Mouse (Mus musculus) heart, embryonic 16.5 days (tissue): ENCODE data around the gene Cmc1. TPM values are rescaled to one million over a fixed set of nuclear protein-coding genes. Genes with fewer than 3 reads are reported as not detected.

ENCODE experiments used
- ATAC-seq: fragments of 200-750 bp; cut with Nextera tagmentation; replicated peaks from 2 replicates; pipeline ENCODE4 v1.8.0; 2017; ENCODE audit warnings: moderate number of reproducible peaks; ENCODE audit not compliant: insufficient read depth, low FRiP score; ENCODE audit errors: extremely low read depth
- H3K27ac ChIP-seq: fragments of 300-500 bp; sonication (generic); 2 replicates; pipeline ENCODE4 v1.5.1; 2014; ENCODE audit warnings: mild to moderate bottlenecking, low read length, control low read depth, moderate library complexity
- H3K27me3 ChIP-seq: fragments of 300-500 bp; sonication (generic); 2 replicates; pipeline ENCODE4 v1.6.1; 2014; ENCODE audit warnings: low read length, mixed read lengths; ENCODE audit not compliant: control insufficient read depth, insufficient read depth
- H3K36me3 ChIP-seq: fragments of 300-500 bp; sonication (generic); 2 replicates; pipeline ENCODE4 v1.6.1; 2014; ENCODE audit not compliant: control insufficient read depth, insufficient read depth
- H3K4me1 ChIP-seq: fragments of 300-500 bp; sonication (generic); 2 replicates; pipeline ENCODE4 v1.6.1; 2014; ENCODE audit warnings: low read length, mixed read lengths; ENCODE audit not compliant: control insufficient read depth, insufficient read depth
- H3K4me2 ChIP-seq: fragments of 300-500 bp; sonication (generic); 2 replicates; pipeline ENCODE4 v1.6.1; 2014; ENCODE audit warnings: low read depth, mild to moderate bottlenecking, control low read depth, low read length
- H3K4me3 ChIP-seq: fragments of 300-500 bp; sonication (generic); 2 replicates; pipeline ENCODE4 v1.5.1; 2014; ENCODE audit warnings: mild to moderate bottlenecking, control low read depth, low read length
- H3K9ac ChIP-seq: fragments of 300-500 bp; sonication (generic); 2 replicates; pipeline ENCODE4 v1.6.1; 2014; ENCODE audit warnings: low read length, control low read depth
- H3K9me3 ChIP-seq: fragments of 300-500 bp; sonication (generic); replicated peaks from 2 replicates; pipeline ENCODE4 v1.6.1; 2016; ENCODE audit warnings: low read length; ENCODE audit not compliant: control insufficient read depth
- WGBS: fragments of 180-500 bp; shearing (Covaris S2); extraction: QIAGEN DNeasy Blood & Tissue Kit; methylation state at CpG from one replicate; pipeline ENCODE4 v1.1.7; 2014; 5-methylcytosine and 5-hydroxymethylcytosine counted together
- polyA plus RNA-seq: library from polyadenylated mRNA; unstranded; fragments of >200 nt; fragmentation: Nextera tagmentation; extraction: Ambion mirVana; gene quantifications from 2 replicates; pipeline ENCODE4 v1.2.1, GENCODE M21; 2015

Gene Cmc1
- polyA plus RNA-seq, 1 experiment from 2014 or later, result 39.0 TPM

GRCm38 (mm10) chr9:118179136-118180025, 29.4 kb upstream of the Cmc1 start:
- 69% methylated on average over 18 of the region's 18 CpGs for WGBS
- H3K4me1 ChIP-seq, result no peaks in the 10 kb centered on the region
- H3K9me3 ChIP-seq, result no peaks in the 10 kb centered on the region; the same call in 1 of the 2 replicates
- no peaks in the 10 kb centered on the region for H3K36me3 ChIP-seq
- H3K9ac ChIP-seq, result no peak overlapping the region
- H3K4me2 ChIP-seq, result no peak overlapping the region
- no peak overlapping the region for H3K27ac ChIP-seq
- no peak overlapping the region for H3K4me3 ChIP-seq
- H3K27me3 ChIP-seq, result no peaks in the 10 kb centered on the region
- no peak for ATAC-seq

GRCm38 (mm10) chr9:118176687-118177086, 26.7 kb upstream of the Cmc1 start:
- no peak for ATAC-seq
- Histone ChIP-seq H3K4me3 (no peak overlapping the region), H3K4me2 (no peak overlapping the region), H3K9me3 (0 out of 2 replicates have a peak, but pooled peaks cover 3% of the 10 kb centered on the region), H3K27me3 (no peaks in the 10 kb centered on the region), H3K9ac (no peak overlapping the region), H3K4me1 (no peaks in the 10 kb centered on the region), H3K27ac (no peak overlapping the region), H3K36me3 (no peaks in the 10 kb centered on the region)
- 54% methylated on average over 3 of the region's 3 CpGs for WGBS

- no peaks in the 10 kb centered on the region for H3K36me3 ChIP-seq
- no peak for ATAC-seq
- H3K4me1 ChIP-seq, result no peaks in the 10 kb centered on the region
- H3K27me3 ChIP-seq, result no peaks in the 10 kb centered on the region
- 74% methylated on average over 4 of the region's 4 CpGs for WGBS
- H3K9ac ChIP-seq, result no peak overlapping the region
- H3K9me3 ChIP-seq, result peaks cover 7% of the 10 kb centered on the region
- H3K4me2 ChIP-seq, result no peak overlapping the region
- no peak overlapping the region for H3K4me3 ChIP-seq
- H3K27ac ChIP-seq, result no peak overlapping the region
These were observed 25.4 kb upstream of the Cmc1 start for GRCm38 (mm10) chr9:118175411-118175810.

GRCm38 (mm10) chr9:118173086-118173485, 23.1 kb upstream of the Cmc1 start:
- no peak overlapping the region for H3K27ac ChIP-seq
- H3K4me1 ChIP-seq, result no peaks in the 10 kb centered on the region
- ATAC-seq, result no peak
- H3K27me3 ChIP-seq, result no peaks in the 10 kb centered on the region
- H3K4me2 ChIP-seq, result no peak overlapping the region
- no peaks in the 10 kb centered on the region for H3K36me3 ChIP-seq
- no peak overlapping the region for H3K4me3 ChIP-seq
- no peak overlapping the region for H3K9ac ChIP-seq
- whole genome bisulfite sequencing, result 74% methylated on average over 4 of the region's 4 CpGs
- H3K9me3 ChIP-seq, result peaks cover 7% of the 10 kb centered on the region

GRCm38 (mm10) chr9:118168544-118168943, 18.6 kb upstream of the Cmc1 start:
- Histone ChIP-seq H3K9me3 (peaks cover 7% of the 10 kb centered on the region), H3K36me3 (no peaks in the 10 kb centered on the region)
- 45% methylated on average over 5 of the region's 5 CpGs for WGBS

GRCm38 (mm10) chr9:118167606-118168005, 17.6 kb upstream of the Cmc1 start:
- H3K9me3 ChIP-seq, result peaks cover 3% of the 10 kb centered on the region
- no peak overlapping the region for H3K4me2 ChIP-seq
- WGBS, result 78% methylated on average over 6 of the region's 6 CpGs
- H3K4me1 ChIP-seq, result no peaks in the 10 kb centered on the region
- no peak overlapping the region for H3K27ac ChIP-seq
- H3K36me3 ChIP-seq, result no peaks in the 10 kb centered on the region
- no peaks in the 10 kb centered on the region for H3K27me3 ChIP-seq
- H3K4me3 ChIP-seq, result no peak overlapping the region
- ATAC-seq, result no peak
- H3K9ac ChIP-seq, result no peak overlapping the region

More at GRCm38 (mm10) chr9:118168544-118168943, 18.6 kb upstream of the Cmc1 start:
- Histone ChIP-seq H3K27me3 (no peaks in the 10 kb centered on the region), H3K4me2 (no peak overlapping the region), H3K9ac (no peak overlapping the region), H3K4me3 (no peak overlapping the region), H3K4me1 (no peaks in the 10 kb centered on the region), H3K27ac (no peak overlapping the region)
- no peak for ATAC-seq

- Histone ChIP-seq H3K27me3 (no peaks in the 10 kb centered on the region), H3K36me3 (no peaks in the 10 kb centered on the region), H3K9me3 (no peaks in the 10 kb centered on the region), H3K27ac (no peak overlapping the region), H3K4me3 (no peak overlapping the region), H3K4me1 (peaks cover 3% of the 10 kb centered on the region; the same call in 1 of the 2 replicates), H3K9ac (no peak overlapping the region), H3K4me2 (no peak overlapping the region)
- 87% methylated on average over 6 of the region's 6 CpGs for WGBS
- no peak for ATAC-seq
These were observed 11.6 kb upstream of the Cmc1 start for GRCm38 (mm10) chr9:118161536-118161935.

- H3K27me3 ChIP-seq, result no peaks in the 10 kb centered on the region
- H3K36me3 ChIP-seq, result no peaks in the 10 kb centered on the region
- peaks cover 3% of the 10 kb centered on the region; the same call in 1 of the 2 replicates for H3K4me1 ChIP-seq
- no peak overlapping the region for H3K27ac ChIP-seq
- ATAC-seq, result peak; percentile 32; the same call in 1 of the 2 replicates
- H3K4me3 ChIP-seq, result no peak overlapping the region
- no peak overlapping the region for H3K9ac ChIP-seq
- no peaks in the 10 kb centered on the region for H3K9me3 ChIP-seq
- H3K4me2 ChIP-seq, result no peak overlapping the region
- WGBS, result 20% methylated on average over 3 of the region's 3 CpGs
These were observed 10.0 kb upstream of the Cmc1 start for GRCm38 (mm10) chr9:118159936-118160335.

- WGBS, result 85% methylated on average over 4 of the region's 4 CpGs
These were observed 8.2 kb upstream of the Cmc1 start for GRCm38 (mm10) chr9:118158201-118158600.

More at GRCm38 (mm10) chr9:118158201-118158600, 8.2 kb upstream of the Cmc1 start:
- H3K27me3 ChIP-seq, result no peaks in the 10 kb centered on the region
- peaks cover 3% of the 10 kb centered on the region; the same call in 1 of the 2 replicates for H3K4me1 ChIP-seq
- no peaks in the 10 kb centered on the region for H3K36me3 ChIP-seq
- no peak overlapping the region for H3K4me2 ChIP-seq
- H3K9me3 ChIP-seq, result no peaks in the 10 kb centered on the region
- H3K9ac ChIP-seq, result no peak overlapping the region
- no peak overlapping the region for H3K4me3 ChIP-seq
- no peak for ATAC-seq
- no peak overlapping the region for H3K27ac ChIP-seq
